Mouse (Mus musculus): ENCODE results near the gene Maml1. TPM values are rescaled to one million over a fixed set of nuclear protein-coding genes. Genes with fewer than 3 reads are reported as not detected.
"Not testable (repeated sequence)": the region's sequence is repeated elsewhere in the genome, so short reads cannot be mapped to it uniquely, and the experiment has no call there.

Gene Maml1
- total RNA-seq (2021), result 1 to 10 TPM; 8.8 to 8.9 TPM
- long read RNA-seq, experiment 1, partial matches to known transcripts, result 1 of 1 reads
- long read RNA-seq, experiment 1, other reads (novel, unspliced or antisense), result 0 of 1 reads
- long read RNA-seq, experiment 2, partial matches to known transcripts, result 0 of 1 reads
- long read RNA-seq, experiment 2, other reads (novel, unspliced or antisense), result 1 of 1 reads

GRCm38 (mm10) chr11:50292190-50292855 lies at the start of gene Maml1:
TSS of gene Maml1 (minus strand) at chr11:50292311.
- peak; percentile 98 to 99 for DNase-seq (ENCODE audit: low spot score in 2 of 2)
- intact Hi-C loops (cut with DNase I), result loop anchor here (5.0 kb wide), 1 partner anchor 55 kb away; the partner anchor contains the start of gene Ltc4s

DNA sequence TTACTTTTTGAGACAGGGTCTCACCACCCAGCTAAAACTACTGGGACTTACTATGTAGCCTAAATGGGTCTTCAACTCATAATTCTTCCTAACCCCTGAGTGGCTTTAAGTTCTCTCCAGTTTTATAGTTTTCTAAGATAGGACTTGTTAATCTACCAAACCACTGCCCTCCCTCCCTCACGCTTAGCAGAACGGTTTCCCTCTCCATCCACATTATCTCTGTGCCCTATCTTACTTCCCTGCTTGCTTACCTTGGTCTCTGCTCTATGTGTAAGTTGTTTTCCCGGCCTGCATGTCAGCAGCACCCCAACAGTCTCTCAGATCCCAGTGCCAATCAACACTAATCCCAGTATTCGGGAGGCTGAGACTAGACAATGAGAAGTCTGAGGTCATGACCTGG lies 44.8 kb upstream of the Maml1 start:
- intact Hi-C loops (cut with DNase I), result no loop called here
- no peak for DNase-seq (ENCODE audit: low spot score in 2 of 2)

GRCm38 (mm10) chr11:50336126-50336525 lies 44.0 kb upstream of the Maml1 start:
- DNase-seq (ENCODE audit: low spot score in 2 of 2), result no peak
- intact Hi-C loops (cut with DNase I), result no loop called here

DNA sequence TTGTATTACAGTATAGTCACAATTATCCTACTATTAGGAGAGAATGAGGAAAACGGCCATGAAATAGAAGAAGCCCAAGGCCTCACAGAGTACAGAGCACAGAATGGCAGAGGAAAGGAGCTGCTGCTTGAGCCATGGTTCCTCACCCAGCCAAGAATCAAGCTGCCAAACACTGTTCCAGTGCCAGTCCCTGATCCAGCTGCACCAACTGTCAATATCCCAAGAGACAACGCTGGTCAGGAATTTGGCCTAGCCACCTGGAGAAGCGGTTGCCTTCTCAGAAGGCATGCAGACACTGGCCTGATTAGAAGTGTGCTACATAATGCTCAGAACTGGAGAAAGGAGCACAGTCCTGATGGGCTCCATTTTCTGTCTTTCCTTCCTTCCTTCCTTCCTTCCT lies 41.1 kb upstream of the Maml1 start:
- no peak for DNase-seq (ENCODE audit: low spot score in 2 of 2)
- intact Hi-C loops (cut with DNase I), result no loop called here

DNA sequence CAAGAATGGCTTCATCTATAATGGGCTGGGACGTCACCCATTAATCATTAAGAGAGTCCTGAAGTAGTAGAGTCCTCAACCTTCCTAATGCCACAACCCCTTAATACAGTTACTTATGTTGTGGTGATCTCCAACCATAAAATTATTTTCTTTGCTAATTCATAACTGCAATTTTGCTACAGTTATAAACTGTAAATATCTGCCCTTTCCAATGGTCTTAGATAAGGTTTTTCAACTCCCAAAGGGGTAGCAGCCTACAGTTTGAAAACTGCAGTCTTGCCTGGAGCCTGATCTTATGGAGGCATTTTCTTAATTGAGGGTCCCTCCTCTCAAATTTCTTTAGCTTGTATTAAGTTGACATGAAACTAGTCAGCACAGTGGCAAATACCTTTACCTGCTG lies 37.3 kb upstream of the Maml1 start:
- DNase-seq (ENCODE audit: low spot score in 2 of 2), result no peak
- intact Hi-C loops (cut with DNase I), result loop anchor here (5.0 kb wide), 1 partner anchor 33 kb away; no protein-coding TSS in a partner anchor

DNA sequence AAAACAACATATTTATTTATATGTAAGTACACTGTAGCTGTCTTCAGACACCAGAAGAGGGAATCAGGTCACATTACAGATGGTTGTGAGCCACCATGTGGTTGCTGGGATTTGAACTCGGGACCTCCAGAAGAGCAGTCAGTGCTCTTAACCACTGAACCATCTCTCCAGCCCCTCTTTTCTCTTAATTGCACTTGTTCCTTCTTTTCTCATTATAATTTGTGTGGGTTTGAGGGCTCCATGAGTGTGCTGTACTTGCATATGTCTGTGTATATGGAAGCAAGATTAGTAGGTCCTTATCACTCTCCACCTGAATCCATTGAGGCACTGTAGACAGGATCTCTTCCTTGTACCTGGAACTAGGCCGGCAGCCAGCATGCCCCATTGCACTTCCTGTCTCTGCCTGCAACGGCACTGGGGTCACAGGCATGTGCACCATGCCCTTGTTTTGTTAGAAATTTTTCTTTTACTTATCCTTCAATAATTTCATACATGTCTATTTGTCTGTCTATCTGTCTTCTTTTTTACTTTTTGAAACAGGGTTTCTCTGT lies 36.0 kb upstream of the Maml1 start:
- intact Hi-C loops (cut with DNase I), result loop anchor here (5.0 kb wide), 1 partner anchor 34 kb away; no protein-coding TSS in a partner anchor
- no peak for DNase-seq (ENCODE audit: low spot score in 2 of 2)

DNA sequence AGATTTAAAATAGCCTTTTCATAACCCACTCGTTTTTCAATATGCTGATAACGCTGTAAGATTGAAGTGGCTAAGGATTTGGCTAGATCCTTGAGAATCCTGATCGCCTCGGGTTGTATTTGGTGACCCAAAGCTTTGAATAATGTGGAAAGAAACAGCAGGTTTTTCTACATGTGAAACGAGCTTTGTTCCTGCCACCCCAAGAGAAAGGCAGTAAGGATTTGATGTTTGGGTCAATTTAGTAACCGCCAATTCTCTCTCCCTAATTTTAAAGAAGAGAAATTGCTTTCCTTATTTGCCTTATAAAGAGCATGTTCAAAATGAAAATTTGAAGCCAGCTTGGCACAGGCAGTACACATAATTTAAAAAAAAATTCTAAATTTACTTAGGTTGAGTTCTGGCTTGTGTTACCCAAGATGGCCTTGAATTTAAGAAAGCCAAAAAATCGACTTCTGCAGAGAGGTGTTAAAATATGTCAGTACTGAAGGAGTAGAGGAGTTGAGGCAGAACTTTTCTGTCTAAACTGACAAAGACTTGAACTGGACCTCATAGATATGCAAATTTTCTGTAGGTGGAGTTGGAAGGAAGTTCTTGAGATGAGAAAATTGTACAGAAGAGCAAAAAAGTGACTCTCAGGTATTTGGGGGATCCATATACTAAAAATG lies 34.3 kb upstream of the Maml1 start:
- DNase-seq (ENCODE audit: low spot score in 2 of 2), result peak in 1 of 2 experiments; percentile 8
- intact Hi-C loops (cut with DNase I), result loop anchor here (5.0 kb wide), 1 partner anchor 36 kb away; no protein-coding TSS in a partner anchor

- DNase-seq (ENCODE audit: low spot score in 2 of 2), result peak; percentile 99 to 100
- intact Hi-C loops (cut with DNase I), result loop anchor here (5.0 kb wide), 1 partner anchor 37 kb away; no protein-coding TSS in a partner anchor
Observed at GRCm38 (mm10) chr11:50325496-50326301, 33.6 kb upstream of the Maml1 start, which contains the start of gene Canx. TSS of gene Canx (minus strand) at chr11:50325673.

DNA sequence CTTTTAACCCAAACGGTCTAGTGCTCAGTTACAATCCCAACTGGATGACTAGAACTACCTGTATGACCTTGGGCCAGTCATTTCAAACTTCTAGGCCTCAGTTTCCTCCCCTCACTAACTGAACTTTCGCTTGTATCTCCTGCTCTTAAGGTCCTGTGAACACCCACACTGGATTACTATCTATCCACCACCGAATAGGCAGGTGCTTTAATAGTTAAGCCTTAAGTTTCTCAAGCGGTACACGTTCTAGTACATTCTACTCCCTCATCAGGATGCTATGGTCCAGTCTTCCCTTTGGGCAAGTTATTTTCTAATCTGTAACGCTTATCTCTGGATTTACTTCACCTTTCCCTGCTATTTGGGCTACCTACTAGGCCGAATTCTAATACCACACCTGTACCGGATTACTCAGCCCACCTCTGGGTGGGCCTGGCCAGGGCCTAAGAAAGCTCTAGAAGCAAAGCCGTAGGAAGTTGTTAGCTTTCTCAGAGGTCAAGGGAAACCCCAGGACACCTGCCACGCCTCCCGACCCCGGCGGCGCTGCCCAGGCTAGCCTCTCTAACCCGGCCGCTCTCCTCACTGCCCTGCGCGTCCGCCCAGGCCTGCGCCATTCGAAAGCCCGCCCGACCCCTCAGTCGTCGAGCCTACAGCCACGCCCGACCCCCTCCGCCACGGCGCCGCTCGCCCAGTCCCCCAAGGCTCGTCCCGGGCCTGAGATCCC lies 32.8 kb upstream of the Maml1 start:
- intact Hi-C loops (cut with DNase I), result loop anchor here (5.0 kb wide), 1 partner anchor 37 kb away; no protein-coding TSS in a partner anchor
- no peak for DNase-seq (ENCODE audit: low spot score in 2 of 2)

DNA sequence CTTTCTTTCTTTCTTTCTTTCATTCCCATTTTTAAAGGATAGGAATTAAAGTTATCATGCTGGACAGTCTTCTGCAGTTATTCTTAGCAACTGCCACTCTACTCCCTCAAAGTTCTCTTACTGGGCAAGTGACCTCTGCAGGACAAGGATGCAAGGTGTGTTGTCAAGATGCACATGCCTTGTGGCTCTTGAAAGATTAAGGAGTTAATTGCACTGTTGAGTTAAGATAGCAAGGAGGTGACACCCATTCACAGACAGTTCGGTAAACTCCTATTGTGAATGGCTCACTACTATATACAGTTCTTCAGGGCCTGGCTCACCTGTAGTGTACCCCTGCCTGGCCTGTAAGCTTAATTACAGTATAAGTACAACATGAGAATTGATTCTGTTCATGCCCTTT lies 31.7 kb upstream of the Maml1 start:
- intact Hi-C loops (cut with DNase I), result no loop called here
- DNase-seq (ENCODE audit: low spot score in 2 of 2), result no peak

DNA sequence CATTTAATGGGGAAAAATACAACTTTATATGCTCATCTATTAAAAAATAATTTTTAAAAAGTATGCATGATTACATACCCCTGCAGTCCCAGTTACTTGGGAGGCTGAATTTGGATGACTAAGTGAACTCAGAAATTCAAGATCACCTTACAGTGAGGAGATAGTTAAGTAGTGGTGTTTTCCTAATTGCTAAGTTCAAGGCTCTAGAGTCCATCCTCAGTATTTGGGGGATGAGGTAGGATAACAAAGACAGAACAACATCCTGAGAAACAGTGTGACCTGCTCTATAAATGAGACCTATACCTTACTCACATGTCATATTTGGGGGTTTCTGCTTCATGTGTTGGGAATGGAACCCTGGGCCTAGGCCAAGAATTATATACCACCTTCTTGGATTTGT lies 30.2 kb upstream of the Maml1 start:
- DNase-seq (ENCODE audit: low spot score in 2 of 2), result no peak
- intact Hi-C loops (cut with DNase I), result no loop called here

- intact Hi-C loops (cut with DNase I), result no loop called here
- DNase-seq (ENCODE audit: low spot score in 2 of 2), result no peak
Observed at GRCm38 (mm10) chr11:50321239-50321638, 29.1 kb upstream of the Maml1 start.

- DNase-seq (ENCODE audit: low spot score in 2 of 2); intact Hi-C loops (cut with DNase I): not testable (repeated sequence)
Observed at GRCm38 (mm10) chr11:50319343-50319742, 27.2 kb upstream of the Maml1 start.

DNA sequence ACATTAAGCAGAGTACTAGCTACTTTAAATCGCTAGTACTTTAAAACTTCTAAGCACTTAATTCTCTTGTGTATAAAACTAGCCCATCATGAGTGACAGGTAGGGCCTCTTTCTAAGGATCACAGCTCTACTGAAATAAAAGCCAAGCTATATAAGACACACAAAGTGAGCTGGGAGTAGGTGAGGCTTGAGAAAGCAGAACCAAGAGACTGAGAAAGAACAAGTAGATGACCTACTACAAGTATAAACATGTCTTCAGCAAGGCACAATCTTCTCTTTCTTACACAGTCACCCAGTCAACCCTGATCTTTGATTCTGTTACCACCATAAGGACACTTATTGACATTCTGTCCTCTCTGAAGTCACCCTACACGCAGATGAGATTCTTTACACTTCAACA lies 20.7 kb upstream of the Maml1 start:
- no peak for DNase-seq (ENCODE audit: low spot score in 2 of 2)
- intact Hi-C loops (cut with DNase I), result no loop called here

GRCm38 (mm10) chr11:50303406-50303805 lies 11.3 kb upstream of the Maml1 start:
- no peak for DNase-seq (ENCODE audit: low spot score in 2 of 2)
- intact Hi-C loops (cut with DNase I), result no loop called here

GRCm38 (mm10) chr11:50291321-50292165 lies 568 bp downstream of the Maml1 start:
- DNase-seq (ENCODE audit: low spot score in 2 of 2), result peak; percentile 17 to 41
- intact Hi-C loops (cut with DNase I), result loop anchor here (5.0 kb wide), 1 partner anchor 54 kb away; the partner anchor contains the start of gene Ltc4s

- DNase-seq (ENCODE audit: low spot score in 2 of 2), result no peak
- intact Hi-C loops (cut with DNase I), result loop anchor here (5.0 kb wide), 1 partner anchor 53 kb away; the partner anchor contains the start of gene Ltc4s
Observed at GRCm38 (mm10) chr11:50290486-50291225, 1.5 kb downstream of the Maml1 start.
